Mouse (Mus musculus) adrenal gland, adult 8-10 months (tissue): Measurements from ENCODE around the gene Taf11. TPM values are rescaled to one million over a fixed set of nuclear protein-coding genes. Genes with fewer than 3 reads are reported as not detected.

ENCODE experiments used
- total RNA-seq, 4 experiments: library from RNA; stranded (reverse); gene quantifications; 2 replicates each; pipeline ENCODE4 v1.2.4; 2022

Taf11 gene
- total RNA-seq, 4 experiments from 2014 or later: 34.3 to 42.2 (median 35.7) TPM

Other genes starting within 250 kb of the Taf11 start
- under 1 TPM in 1 of 4 experiments, not detected in 3; 0.37 TPM for gene Spdef, start 180.9 kb downstream of the Taf11 start, total RNA-seq
- gene D17Wsu92e, start 89.2 kb downstream of the Taf11 start, total RNA-seq: 100 to 1,000 TPM; 149 to 177 (median 165) TPM
- gene Snrpc, start 71.7 kb downstream of the Taf11 start, total RNA-seq: 10 to 100 TPM; 58.4 to 66.3 (median 59.3) TPM
- gene Uhrf1bp1, start 53.4 kb downstream of the Taf11 start, total RNA-seq: 10 to 100 TPM; 35.3 to 36.2 (median 35.8) TPM
- 10 to 100 TPM; 25.5 to 40.1 (median 32.6) TPM for gene Anks1, start 538 bp downstream of the Taf11 start, total RNA-seq
- under 1 TPM in 1 of 4 experiments, not detected in 3; 0.46 TPM for gene Tcp11, start 170.8 kb upstream of the Taf11 start, total RNA-seq
- 10 to 100 TPM; 12.1 to 19.7 (median 15.9) TPM for gene Scube3, start 232.3 kb upstream of the Taf11 start, total RNA-seq